14 mouse cellular contexts compared by ENCODE assay signal in genomic region chr12:55487843-55488660, GRCm38 (mm10). TPM values are rescaled to one million over a fixed set of nuclear protein-coding genes. Genes with fewer than 3 reads are reported as not detected.
DNase-seq lines count a peak whose midpoint lies in the region; ATAC-seq lines count a peak whose summit lies in the region.
"Had no signal": no experiment of that assay in that cellular context is flagged by ENCODE, and none has a peak within 500 bp of the region (broad histone marks: within the 10 kb centered on the region; RNA-seq: fewer than 3 reads in every experiment).

No protein-coding gene starts in this region.

- H3K9ac ChIP-seq in embryonic facial prominence, embryonic 15.5 days: no peak overlapping the region
- H3K9ac ChIP-seq in limb, embryonic 15.5 days: no peak overlapping the region
- H3K9ac ChIP-seq: heart, embryonic 12.5 days; midbrain, embryonic 12.5 days; neural tube, embryonic 13.5 days had no signal

- ATAC-seq in embryonic facial prominence, embryonic 15.5 days (ENCODE audit: insufficient number of reproducible peaks, low FRiP score, low TSS enrichment, low read depth): no peak
- no peak for ATAC-seq in limb, embryonic 15.5 days (ENCODE audit: insufficient number of reproducible peaks, low FRiP score, low TSS enrichment, low read depth)
- ATAC-seq: Patski had no signal

- H3K27me3 ChIP-seq in embryonic facial prominence, embryonic 15.5 days: no peaks in the 10 kb centered on the region
- H3K27me3 ChIP-seq in embryonic facial prominence, embryonic 10.5 days (replicated peaks; ENCODE audit: low read depth, poor library complexity, severe bottlenecking): no peaks in the 10 kb centered on the region
- H3K27me3 ChIP-seq in limb, embryonic 15.5 days: no peaks in the 10 kb centered on the region
- no peaks in the 10 kb centered on the region for H3K27me3 ChIP-seq in limb, embryonic 10.5 days (ENCODE audit: low read depth, poor library complexity, severe bottlenecking)
- H3K27me3 ChIP-seq: heart, embryonic 12.5 days; midbrain, embryonic 12.5 days; neural tube, embryonic 13.5 days; Patski had no signal

- H3K4me1 ChIP-seq in embryonic facial prominence, embryonic 15.5 days: peaks cover 34% of the 10 kb centered on the region
- H3K4me1 ChIP-seq in embryonic facial prominence, embryonic 10.5 days: peaks cover 38% of the 10 kb centered on the region
- H3K4me1 ChIP-seq in limb, embryonic 15.5 days: peaks cover 41% of the 10 kb centered on the region
- H3K4me1 ChIP-seq in limb, embryonic 10.5 days: peaks cover 29% of the 10 kb centered on the region

- H3K36me3 ChIP-seq in embryonic facial prominence, embryonic 15.5 days: peaks cover 34% of the 10 kb centered on the region
- H3K36me3 ChIP-seq in embryonic facial prominence, embryonic 10.5 days (replicated peaks): peaks cover 49% of the 10 kb centered on the region
- H3K36me3 ChIP-seq in limb, embryonic 15.5 days: peaks cover 56% of the 10 kb centered on the region
- peaks cover 50% of the 10 kb centered on the region for H3K36me3 ChIP-seq in limb, embryonic 10.5 days

- no peak for DNase-seq in embryonic facial prominence, embryonic 10.5 days (ENCODE audit: low spot score)
- DNase-seq in limb, embryonic 10.5 days (ENCODE audit: low spot score): no peak
- DNase-seq in A20 (ENCODE audit: low read depth, low spot score): peak; percentile 34
- DNase-seq in induced T-regulatory cell, adult 2 months (ENCODE audit: low read depth): peak; percentile 80
- DNase-seq in left cerebral cortex, postnatal 36 days (ENCODE audit: low spot score in 2 of 2): no peak
- DNase-seq in frontal cortex, postnatal 14 days (ENCODE audit: low spot score in 2 of 2): no peak
- DNase-seq: adrenal gland, adult 8-10 months; cerebellum, adult 11 months had no signal

- H3K9me3 ChIP-seq in embryonic facial prominence, embryonic 15.5 days (replicated peaks): no peaks in the 10 kb centered on the region
- H3K9me3 ChIP-seq in embryonic facial prominence, embryonic 10.5 days: no peaks in the 10 kb centered on the region
- no peaks in the 10 kb centered on the region for H3K9me3 ChIP-seq in limb, embryonic 15.5 days
- H3K9me3 ChIP-seq in limb, embryonic 10.5 days (replicated peaks): no peaks in the 10 kb centered on the region
- H3K9me3 ChIP-seq: heart, embryonic 12.5 days; midbrain, embryonic 12.5 days; neural tube, embryonic 13.5 days had no signal

- intact Hi-C loops in left cerebral cortex, postnatal 36 days (cut with DNase I): no loop called here

- WGBS in embryonic facial prominence, embryonic 15.5 days: 93% methylated on average over 7 of the region's 7 CpGs
- WGBS in embryonic facial prominence, embryonic 10.5 days: 95% methylated on average over 7 of the region's 7 CpGs
- WGBS in limb, embryonic 15.5 days: 95% methylated on average over 7 of the region's 7 CpGs
- WGBS in limb, embryonic 10.5 days: 97% methylated on average over 7 of the region's 7 CpGs

- no peak overlapping the region for H3K4me2 ChIP-seq in embryonic facial prominence, embryonic 15.5 days (replicated peaks)
- no peak overlapping the region for H3K4me2 ChIP-seq in limb, embryonic 15.5 days
- H3K4me2 ChIP-seq: heart, embryonic 12.5 days; midbrain, embryonic 12.5 days; neural tube, embryonic 13.5 days had no signal

- no peak overlapping the region for H3K4me3 ChIP-seq in embryonic facial prominence, embryonic 15.5 days (replicated peaks)
- H3K4me3 ChIP-seq in embryonic facial prominence, embryonic 10.5 days: no peak overlapping the region
- H3K4me3 ChIP-seq in limb, embryonic 15.5 days: no peak overlapping the region
- no peak overlapping the region for H3K4me3 ChIP-seq in limb, embryonic 10.5 days
- H3K4me3 ChIP-seq: heart, embryonic 12.5 days; midbrain, embryonic 12.5 days; neural tube, embryonic 13.5 days had no signal

- H3K27ac ChIP-seq in embryonic facial prominence, embryonic 15.5 days (replicated peaks): peak overlapping the region; percentile 51; the same call in 1 of the 2 replicates
- H3K27ac ChIP-seq in embryonic facial prominence, embryonic 10.5 days (replicated peaks): no peak overlapping the region
- peak overlapping the region; percentile 13; the same call in 1 of the 2 replicates for H3K27ac ChIP-seq in limb, embryonic 15.5 days
- H3K27ac ChIP-seq in limb, embryonic 10.5 days: no peak overlapping the region
- H3K27ac ChIP-seq: midbrain, embryonic 12.5 days; neural tube, embryonic 13.5 days had no signal

RNA-seq across cellular contexts. Expression of gene Nfkbia, which starts 4.4 kb away (rescaled TPM):
- polyA plus RNA-seq in embryonic facial prominence, embryonic 15.5 days (2015; fragmentation: Nextera tagmentation; extraction: Ambion mirVana): 144 and 152 TPM in 2 replicates
- 44.6 and 55.2 TPM in 2 replicates for polyA plus RNA-seq in embryonic facial prominence, embryonic 10.5 days (2016; fragmentation: Nextera tagmentation; extraction: Ambion mirVana)
- polyA plus RNA-seq in limb, embryonic 15.5 days (2015; fragmentation: Nextera tagmentation; extraction: Ambion mirVana): 139 and 155 TPM in 2 replicates
- 38.0 and 56.9 TPM in 2 replicates for polyA plus RNA-seq in limb, embryonic 10.5 days (2016; fragmentation: Nextera tagmentation; extraction: Ambion mirVana)
- 10 to 100 TPM; 27.5 to 33.9 TPM for total RNA-seq in left cerebral cortex, postnatal 36 days (2021)

Comparison
In these comparisons a context has a peak if more than half of its experiments do, and no peak if none do; other contexts are left out.
1. H3K27ac ChIP-seq: peak in embryonic facial prominence, embryonic 15.5 days (single experiment) and limb, embryonic 15.5 days (single experiment); none in embryonic facial prominence, embryonic 10.5 days (single experiment) and limb, embryonic 10.5 days (single experiment).
2. DNase-seq: peak in A20 (single experiment) and induced T-regulatory cell, adult 2 months (single experiment); none in embryonic facial prominence, embryonic 10.5 days (single experiment), limb, embryonic 10.5 days (single experiment), left cerebral cortex, postnatal 36 days (0 of 2) and frontal cortex, postnatal 14 days (0 of 2).